Mouse (Mus musculus) ES-Bruce4 (cell line): ENCODE measurements at regions not wholly inside any gene's neighbourhood (a gene's known extent, or its start where the extent isn't known, plus 50 kb on each side); places are given as distances from the start of the nearest gene placed in this dataset.

Experiments used
- H3K27ac ChIP-seq: 2 replicates; pipeline ENCODE4 v1.5.1; 2012; ENCODE audit warnings: low read length, inconsistent platforms; ENCODE audit not compliant: insufficient read depth
- H3K27me3 ChIP-seq: 2 replicates; pipeline ENCODE4 v1.6.1; 2012; ENCODE audit warnings: mild to moderate bottlenecking, low read length, inconsistent platforms; ENCODE audit not compliant: control insufficient read depth, poor library complexity, insufficient read depth, severe bottlenecking
- H3K36me3 ChIP-seq: 2 replicates; pipeline ENCODE4 v1.6.1; 2012; ENCODE audit warnings: inconsistent platforms, mild to moderate bottlenecking, low read length, moderate library complexity; ENCODE audit not compliant: control insufficient read depth, poor library complexity, insufficient read depth, severe bottlenecking
- H3K4me1 ChIP-seq: one replicate; pipeline ENCODE4 v1.8.1; 2011; ENCODE audit warnings: low read length; ENCODE audit not compliant: control insufficient read depth, insufficient read depth
- H3K4me3 ChIP-seq: 2 replicates; pipeline ENCODE4 v1.5.1; 2011; ENCODE audit warnings: low read depth, mild to moderate bottlenecking, low read length
- H3K9ac ChIP-seq: 2 replicates; pipeline ENCODE4 v1.6.1; 2012; ENCODE audit warnings: low read depth, mild to moderate bottlenecking, inconsistent platforms; ENCODE audit not compliant: poor library complexity, severe bottlenecking
- H3K9me3 ChIP-seq: replicated peaks from 2 replicates; pipeline ENCODE4 v1.6.1; 2012; ENCODE audit warnings: mild to moderate bottlenecking, low read length, inconsistent platforms; ENCODE audit not compliant: control insufficient read depth, poor library complexity, insufficient read depth, severe bottlenecking
- CTCF ChIP-seq: IDR thresholded peaks from one replicate; pipeline ENCODE4 v1.8.1; 2011; ENCODE audit warnings: low read depth, low read length
- EP300 ChIP-seq: IDR thresholded peaks from 2 replicates; pipeline ENCODE4 v1.6.1; 2011; ENCODE audit warnings: low read depth, low read length; ENCODE audit not compliant: insufficient read depth
- POLR2A ChIP-seq: IDR thresholded peaks from one replicate; pipeline ENCODE4 v1.8.1; 2011; ENCODE audit warnings: low read length; ENCODE audit not compliant: insufficient read depth

- Histone ChIP-seq H3K4me3 (no peak overlapping the region), H3K9ac (no peak overlapping the region), H3K27ac (no peak overlapping the region), H3K27me3 (no peaks in the 10 kb centered on the region), H3K36me3 (no peaks in the 10 kb centered on the region), H3K9me3 (no peaks in the 10 kb centered on the region), H3K4me1 (no peaks in the 10 kb centered on the region)
- TF ChIP-seq POLR2A: no peak
- TF ChIP-seq CTCF: peak; percentile 50
Measured at GRCm38 (mm10) chr7:65772845-65773244, 81.9 kb downstream of the Tm2d3 start.

DNA sequence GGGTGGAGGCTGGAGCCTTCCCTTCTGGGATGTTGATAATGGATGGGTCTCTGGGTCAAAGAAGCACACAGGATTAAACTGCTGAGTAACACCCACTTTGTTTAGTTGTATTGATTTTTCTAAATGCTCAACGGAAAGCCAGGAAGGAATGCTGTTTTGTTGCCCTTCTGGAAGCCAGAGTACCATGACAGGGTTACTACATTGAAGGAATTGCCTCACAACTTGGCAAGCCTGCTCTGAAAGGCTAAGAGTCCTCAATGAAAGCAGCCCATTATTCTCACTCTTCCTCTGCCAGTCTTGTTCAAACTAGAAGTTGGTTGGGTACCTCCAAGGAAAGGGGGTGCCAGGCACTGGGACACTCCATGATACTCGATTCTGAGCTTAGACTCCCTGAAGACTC, 83.0 kb downstream of the Tm2d3 start:
- no peaks in the 10 kb centered on the region for H3K27me3 ChIP-seq
- H3K9ac ChIP-seq: no peak overlapping the region
- no peak for TF ChIP-seq EP300
- TF ChIP-seq POLR2A: no peak
- no peak for TF ChIP-seq CTCF
- H3K9me3 ChIP-seq: no peaks in the 10 kb centered on the region
- H3K27ac ChIP-seq: no peak overlapping the region
- no peaks in the 10 kb centered on the region for H3K36me3 ChIP-seq
- H3K4me1 ChIP-seq: no peaks in the 10 kb centered on the region
- H3K4me3 ChIP-seq: no peak overlapping the region

- H3K27me3 ChIP-seq: no peaks in the 10 kb centered on the region
- H3K9me3 ChIP-seq: no peaks in the 10 kb centered on the region
- H3K4me1 ChIP-seq: no peaks in the 10 kb centered on the region
- no peak overlapping the region for H3K4me3 ChIP-seq
- H3K27ac ChIP-seq: no peak overlapping the region
- no peaks in the 10 kb centered on the region for H3K36me3 ChIP-seq
- H3K9ac ChIP-seq: no peak overlapping the region
- TF ChIP-seq EP300: no peak
- TF ChIP-seq CTCF: no peak
Measured at GRCm38 (mm10) chr7:65774388-65775015, 83.5 kb downstream of the Tm2d3 start.

DNA sequence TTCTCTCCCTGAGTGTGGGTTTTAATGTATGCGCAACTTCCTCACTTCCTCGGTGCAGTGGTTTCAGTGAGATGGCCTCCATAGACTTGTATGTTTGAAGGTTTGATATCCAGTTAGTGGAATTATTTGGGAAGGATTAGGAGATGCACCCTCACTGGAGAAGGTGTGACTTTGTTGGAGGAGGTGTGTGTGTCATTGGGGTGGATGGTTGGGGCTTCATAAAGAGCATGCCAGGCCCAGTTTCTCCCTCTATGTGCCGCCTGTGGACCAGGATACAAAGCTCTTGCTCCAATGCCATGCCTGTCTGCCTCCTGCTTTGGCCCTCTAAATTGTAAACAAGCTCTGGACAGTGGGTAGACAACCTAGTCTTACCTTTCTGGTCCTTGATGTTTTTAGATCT, 84.0 kb downstream of the Tm2d3 start:
- no peak overlapping the region for H3K9ac ChIP-seq
- no peak overlapping the region for H3K27ac ChIP-seq
- TF ChIP-seq EP300 (no peak), POLR2A (no peak), CTCF (no peak)
- H3K27me3 ChIP-seq: no peaks in the 10 kb centered on the region
- no peaks in the 10 kb centered on the region for H3K9me3 ChIP-seq
- no peak overlapping the region for H3K4me3 ChIP-seq
- H3K36me3 ChIP-seq: no peaks in the 10 kb centered on the region
- H3K4me1 ChIP-seq: no peaks in the 10 kb centered on the region

- no peaks in the 10 kb centered on the region for H3K27me3 ChIP-seq
- no peak overlapping the region for H3K4me3 ChIP-seq
- no peaks in the 10 kb centered on the region for H3K36me3 ChIP-seq
- no peaks in the 10 kb centered on the region for H3K4me1 ChIP-seq
- no peak overlapping the region for H3K9ac ChIP-seq
- TF ChIP-seq CTCF (no peak), POLR2A (no peak), EP300 (no peak)
- no peaks in the 10 kb centered on the region for H3K9me3 ChIP-seq
- no peak overlapping the region for H3K27ac ChIP-seq
Measured at GRCm38 (mm10) chr7:65779716-65780372, 81.7 kb upstream of the Pcsk6 start.

DNA sequence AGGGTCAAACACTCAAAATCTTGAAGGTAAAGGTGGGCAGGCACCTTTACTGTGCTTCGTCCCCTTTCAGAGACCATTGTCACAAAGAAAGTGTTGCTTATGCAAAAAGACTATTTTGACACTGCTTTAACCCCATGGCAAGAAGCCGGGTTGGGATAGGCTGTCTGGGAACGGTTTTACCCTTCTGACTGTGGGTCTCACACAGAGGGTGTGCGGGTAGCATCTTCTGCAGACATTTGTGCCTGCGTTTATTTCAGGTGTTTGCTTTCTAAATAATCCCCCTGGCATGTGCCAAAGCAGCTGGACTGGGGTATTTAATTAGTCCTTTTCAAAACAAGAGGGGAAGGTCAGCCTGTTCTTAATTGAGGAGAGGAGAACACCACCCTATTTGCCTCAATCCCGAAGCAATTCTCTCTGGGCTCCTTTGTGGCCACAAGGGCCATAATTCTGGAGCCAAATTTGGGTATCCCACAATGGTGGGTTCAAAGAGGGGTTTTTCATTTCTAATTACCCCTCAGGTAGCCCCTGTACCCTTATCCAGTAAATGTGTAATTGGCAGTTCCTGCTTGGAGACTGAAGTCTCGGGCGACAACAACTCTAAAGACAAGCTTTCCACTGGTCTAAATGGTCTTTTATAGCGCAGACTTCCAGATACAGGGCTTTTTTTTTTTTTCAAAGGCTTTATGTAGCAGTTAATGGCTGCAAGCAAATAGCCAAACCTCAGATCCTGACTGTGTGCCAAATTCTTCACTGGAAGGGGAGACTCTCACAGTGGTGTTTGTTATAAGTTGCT, 80.8 kb upstream of the Pcsk6 start:
- Histone ChIP-seq H3K4me1 (no peaks in the 10 kb centered on the region), H3K27ac (no peak overlapping the region), H3K9ac (no peak overlapping the region), H3K4me3 (no peak overlapping the region), H3K36me3 (no peaks in the 10 kb centered on the region), H3K27me3 (no peaks in the 10 kb centered on the region), H3K9me3 (no peaks in the 10 kb centered on the region)
- TF ChIP-seq EP300 (no peak), POLR2A (no peak), CTCF (no peak)
